Mouse (Mus musculus): ENCODE results near the gene Nup62.

Nup62 gene

DNA sequence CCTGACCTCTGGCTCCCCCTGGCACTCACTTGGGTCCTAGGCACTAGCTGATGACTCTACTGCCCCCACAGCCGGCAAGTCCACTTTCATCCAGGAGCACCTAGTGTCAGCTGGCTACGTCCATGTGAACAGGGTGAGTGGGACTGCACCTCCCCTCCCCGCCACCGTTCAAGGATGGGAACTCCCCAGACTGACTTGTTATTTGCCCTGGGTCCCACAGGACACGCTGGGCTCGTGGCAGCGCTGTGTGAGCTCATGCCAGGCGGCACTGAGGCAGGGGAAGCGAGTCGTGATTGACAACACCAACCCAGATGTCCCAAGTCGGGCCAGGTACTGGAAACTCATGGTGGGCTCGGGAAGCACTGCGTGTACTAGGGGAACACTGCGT is 45.5 kb downstream of the Nup62 start:
- CTCF ChIA-PET = interaction anchor here in 3 of 4 experiments (0.5 to 2.2 kb wide), 21 partner anchors 8 to 271 kb away, joined by 3 to 15 read pairs (median 5); partner anchors contain the start of genes Ptov1 (in 2 of the 3), Tbc1d17 (in 2 of the 3), Akt1s1 (in 1 of the 3) and Ap2a1 (in 1 of the 3)
- POLR2A ChIA-PET = interaction anchor here in 3 of 4 experiments (0.6 to 52.0 kb wide), 18 partner anchors 9 to 538 kb away, joined by 3 to 2007 read pairs (median 6); partner anchors contain the start of genes Tbc1d17 (in 3 of the 3), Akt1s1 (in 2 of the 3), Il4i1 (in 2 of the 3) and Nup62 (in 2 of the 3)

DNA sequence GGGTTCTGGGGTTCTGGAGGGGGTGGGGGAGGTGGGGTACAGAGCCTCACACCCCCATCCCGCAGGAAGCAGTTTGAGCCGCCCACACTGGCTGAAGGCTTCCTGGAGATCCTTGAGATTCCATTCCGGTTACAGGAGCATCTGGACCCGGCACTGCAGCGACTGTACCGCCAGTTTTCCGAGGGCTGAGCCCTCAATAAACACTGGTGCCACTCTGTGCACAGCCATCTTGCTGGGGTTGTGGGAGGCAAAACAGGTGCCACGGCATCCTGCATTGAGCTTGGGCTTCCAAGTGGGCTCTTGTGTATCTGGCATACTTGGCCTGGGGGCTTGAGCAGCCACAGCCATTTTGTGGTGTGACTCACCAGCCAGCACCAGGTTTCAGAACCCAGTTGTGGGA is 46.5 kb downstream of the Nup62 start:
- POLR2A ChIA-PET = interaction anchor here (0.5 to 52.0 kb wide), 7 partner anchors 11 to 934 kb away, joined by 3 to 2007 read pairs (median 4); partner anchors contain the start of genes Akt1s1 (in 2 of the 4), Tbc1d17 (in 2 of the 4), Atf5 (in 1 of the 4) and Il4i1 (in 1 of the 4)
- CTCF ChIA-PET = interaction anchor here in 2 of 4 experiments (0.6 to 0.7 kb wide), 2 partner anchors 104 to 178 kb away, joined by 3 to 5 read pairs; no protein-coding TSS in a partner anchor

DNA sequence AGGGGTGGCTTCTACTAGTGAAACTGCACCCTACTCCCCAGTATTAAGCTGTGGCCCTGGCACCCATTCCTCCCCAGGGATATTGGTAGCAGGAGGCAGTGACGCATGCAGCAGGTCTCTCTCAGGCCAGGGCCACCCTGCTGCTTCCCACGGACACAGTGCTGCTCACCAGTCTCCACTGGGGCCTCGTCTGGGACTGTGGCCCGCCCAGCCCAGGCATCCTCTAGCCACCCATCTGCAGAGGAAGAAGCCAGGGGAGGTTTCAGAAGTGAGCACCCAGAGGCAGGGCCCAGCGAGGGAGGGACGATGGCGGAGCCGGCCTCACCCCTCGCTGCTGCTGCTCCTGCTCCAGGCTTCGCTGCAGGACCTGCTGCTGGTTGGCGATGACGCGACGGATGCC is 47.3 kb downstream of the Nup62 start:
- ChIA-PET CTCF (no interaction called here), POLR2A (interaction anchor here in 3 of 4 experiments (0.6 to 52.0 kb wide), 7 partner anchors 8 to 89 kb away, joined by 3 to 2007 read pairs (median 3); partner anchors contain the start of genes Akt1s1 (in 2 of the 3), Tbc1d17 (in 2 of the 3), Atf5 (in 1 of the 3) and Il4i1 (in 1 of the 3))

DNA sequence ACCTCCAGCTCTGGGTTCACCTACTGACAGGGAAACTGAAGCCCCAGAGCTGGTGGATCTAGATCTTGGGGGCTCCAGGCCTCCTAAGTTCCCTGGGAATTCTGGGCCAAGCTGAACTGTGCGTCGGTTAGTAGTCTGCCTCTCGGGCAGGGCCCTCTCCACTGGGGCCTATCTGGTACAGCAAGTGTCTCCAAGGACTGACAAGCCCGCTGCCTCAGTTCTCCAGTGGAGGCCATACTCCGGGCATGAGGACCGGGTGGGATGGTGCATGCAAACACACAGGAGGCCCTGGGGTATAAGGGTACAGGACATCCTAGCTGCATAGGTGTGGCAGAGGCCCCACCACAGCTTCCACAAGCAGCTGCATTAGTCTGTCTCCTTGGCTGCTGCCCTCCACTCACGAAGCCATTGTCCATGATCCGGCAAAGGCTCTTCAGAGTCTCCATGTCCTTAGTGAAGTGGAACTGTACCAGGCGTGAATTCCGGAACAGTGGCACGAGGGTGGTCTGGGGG is 48.1 kb downstream of the Nup62 start:
- ChIA-PET CTCF (interaction anchor here in 1 of 4 experiments (1.6 kb wide), 1 partner anchor 15 kb away, joined by 7 read pairs; the partner anchor contains the start of genes Akt1s1 and Tbc1d17), POLR2A (interaction anchor here in 3 of 4 experiments (0.6 to 52.0 kb wide), 17 partner anchors 9 to 589 kb away, joined by 3 to 2007 read pairs (median 3); partner anchors contain the start of genes Akt1s1 (in 2 of the 3), Tbc1d17 (in 2 of the 3), Atf5 (in 1 of the 3) and Il4i1 (in 1 of the 3))

DNA sequence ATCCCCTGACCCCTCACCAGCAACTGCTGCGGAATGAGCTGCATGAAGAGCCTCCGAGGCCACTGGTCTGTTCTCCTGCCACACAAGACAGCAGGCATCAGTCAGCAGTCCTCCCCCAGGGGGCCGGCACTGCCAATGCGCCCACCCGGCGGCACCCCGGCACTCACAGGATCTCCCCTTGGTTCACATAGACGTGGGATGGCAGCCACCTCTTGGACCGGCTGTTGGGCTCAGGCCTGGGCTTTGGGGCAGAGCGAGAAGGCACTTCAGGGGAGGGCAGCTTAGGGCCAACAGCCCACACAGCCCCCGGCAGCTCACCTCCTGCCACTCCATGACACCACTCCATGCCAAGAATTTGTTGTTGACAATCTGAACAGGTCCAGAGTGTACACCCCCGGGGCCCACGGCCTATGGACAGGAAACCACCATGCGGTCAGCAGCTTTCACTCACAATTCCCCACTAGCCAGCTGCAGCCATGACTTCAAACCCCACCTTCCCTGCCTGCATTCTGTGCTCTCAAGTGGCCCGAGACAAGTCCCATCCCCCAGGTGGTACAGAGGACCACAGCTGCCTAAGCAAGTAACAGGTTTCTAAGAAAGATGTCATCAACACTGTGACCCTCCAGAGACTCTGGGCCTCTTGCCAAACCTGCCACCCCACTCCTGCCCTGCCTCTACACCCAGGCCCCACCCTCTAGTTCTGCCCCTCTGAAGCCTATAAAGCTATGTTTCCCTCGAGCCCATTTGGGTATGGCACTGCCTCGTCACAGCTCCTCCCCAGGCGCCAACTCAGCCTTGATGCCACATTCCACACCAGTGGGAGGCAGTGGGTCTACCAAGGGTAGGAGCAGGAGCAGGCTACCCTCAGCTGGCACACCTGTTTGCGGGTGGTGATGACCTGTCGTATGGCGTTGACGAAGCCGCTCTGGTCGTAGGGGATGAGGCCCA is 49.0 kb downstream of the Nup62 start:
- ChIA-PET POLR2A (interaction anchor here in 3 of 4 experiments (0.6 to 52.0 kb wide), 20 partner anchors 10 to 590 kb away, joined by 3 to 2007 read pairs (median 3); partner anchors contain the start of genes Akt1s1 (in 2 of the 3), Atf5 (in 2 of the 3), Il4i1 (in 2 of the 3) and Nup62 (in 2 of the 3)), CTCF (interaction anchor here in 1 of 4 experiments (1.6 kb wide), 1 partner anchor 16 kb away, joined by 7 read pairs; the partner anchor contains the start of genes Akt1s1 and Tbc1d17)

DNA sequence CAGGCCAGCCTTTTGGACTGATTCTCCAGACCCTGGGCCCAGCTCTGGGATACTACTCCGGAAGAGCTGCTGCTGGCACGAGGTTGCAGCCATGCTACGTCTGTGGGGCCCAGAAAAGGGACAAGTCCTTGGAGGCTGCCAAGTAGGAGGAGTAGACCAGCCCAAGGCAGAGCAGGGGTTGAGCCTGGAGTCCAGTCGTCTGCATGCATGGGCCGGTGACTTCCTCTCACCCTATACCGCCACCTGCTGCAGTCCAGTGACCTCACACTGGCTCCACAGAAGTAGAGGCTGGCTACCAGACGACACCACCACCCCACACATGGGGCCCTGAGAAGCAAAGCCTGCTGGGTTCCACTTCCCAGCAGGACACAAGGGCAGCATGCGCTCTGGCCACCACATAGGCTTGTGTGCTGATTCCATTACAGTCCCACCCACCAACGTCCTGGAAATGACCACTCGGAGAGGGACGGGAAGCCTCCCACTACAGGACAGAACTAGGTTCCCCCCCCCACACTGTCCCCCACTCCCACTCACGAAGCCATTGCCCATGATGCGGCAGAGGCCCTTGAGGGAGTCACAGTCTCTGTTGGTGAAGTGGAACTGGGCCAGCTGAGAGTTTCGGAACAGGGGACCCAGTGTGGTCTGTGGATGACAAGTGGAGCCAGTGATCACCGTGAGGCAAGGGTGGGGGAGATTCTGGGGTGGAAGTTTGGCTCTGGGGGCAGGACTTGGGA is 50.6 kb downstream of the Nup62 start:
- ChIA-PET POLR2A (interaction anchor here in 3 of 4 experiments (0.6 to 52.0 kb wide), 21 partner anchors 9 to 462 kb away, joined by 3 to 2007 read pairs (median 4); partner anchors contain the start of genes Akt1s1 (in 2 of the 3), Atf5 (in 2 of the 3), Il4i1 (in 2 of the 3) and Nup62 (in 2 of the 3)), CTCF (interaction anchor here in 1 of 4 experiments (1.0 kb wide), 1 partner anchor 216 kb away, joined by 3 read pairs; no protein-coding TSS in a partner anchor)

DNA sequence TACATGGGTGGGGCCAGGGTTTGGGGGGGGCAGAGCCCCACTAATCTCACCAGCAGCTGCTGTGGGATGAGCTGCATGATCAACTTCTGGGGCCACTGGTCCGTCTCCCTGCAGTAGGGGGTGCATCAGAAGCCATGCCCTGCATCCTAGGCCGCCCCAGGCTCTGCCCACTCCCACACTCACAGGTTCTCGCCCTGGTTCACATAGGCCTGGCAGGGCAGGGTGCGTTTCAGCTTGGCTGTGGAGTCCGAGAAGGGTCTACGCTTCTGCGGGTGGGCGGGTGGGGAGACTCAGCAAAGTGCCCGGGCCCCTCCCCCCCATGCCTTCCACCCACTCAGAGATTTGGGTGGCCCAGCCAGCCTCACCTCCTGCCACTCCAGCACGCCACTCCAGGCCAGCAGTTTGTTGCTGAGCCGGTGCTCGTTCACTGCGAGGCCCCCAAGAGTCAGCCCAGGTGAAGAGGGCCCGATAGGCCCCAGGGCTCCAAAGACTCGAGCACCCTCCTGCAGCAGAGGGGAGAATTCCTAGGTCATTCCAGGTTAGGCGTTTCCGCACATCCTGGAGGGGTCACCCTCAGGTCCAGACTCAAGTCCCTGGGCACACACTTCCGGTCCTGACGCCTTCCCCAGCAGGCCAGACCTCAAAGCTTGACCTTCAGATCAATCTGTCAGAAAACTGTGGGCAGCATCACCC is 51.3 kb downstream of the Nup62 start:
- CTCF ChIA-PET = interaction anchor here in 1 of 4 experiments (1.0 kb wide), 1 partner anchor 217 kb away, joined by 3 read pairs; no protein-coding TSS in a partner anchor
- POLR2A ChIA-PET = interaction anchor here (0.6 to 52.0 kb wide), 18 partner anchors 10 to 463 kb away, joined by 3 to 2007 read pairs (median 6); partner anchors contain the start of genes Pnkp (in 3 of the 4), Akt1s1 (in 2 of the 4), Atf5 (in 2 of the 4) and Il4i1 (in 2 of the 4)

DNA sequence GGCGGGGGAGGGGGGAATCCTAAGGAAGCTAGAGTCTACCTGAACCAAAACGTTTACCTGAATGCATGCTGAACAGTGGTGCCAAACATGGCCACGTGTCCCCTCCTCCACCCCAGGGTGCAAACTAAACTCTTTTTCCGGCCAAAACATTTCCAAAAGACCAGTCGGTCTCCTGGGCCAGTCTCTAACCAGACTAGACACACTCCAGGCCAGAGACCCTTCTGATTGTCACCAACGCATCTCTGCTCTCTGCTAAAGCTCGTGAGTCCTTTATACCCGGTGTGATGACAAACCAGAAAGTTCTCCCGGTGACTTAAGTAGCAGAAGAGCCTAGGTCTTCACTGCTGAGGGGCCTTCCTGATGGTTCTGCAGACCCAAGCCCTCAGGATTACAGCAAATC is 51.9 kb downstream of the Nup62 start:
- ChIA-PET POLR2A (interaction anchor here (0.7 to 52.0 kb wide), 21 partner anchors 8 to 159 kb away, joined by 3 to 2007 read pairs (median 6); partner anchors contain the start of genes Akt1s1 (in 3 of the 4), Tbc1d17 (in 3 of the 4), Atf5 (in 2 of the 4) and Il4i1 (in 2 of the 4)), CTCF (interaction anchor here in 1 of 4 experiments (0.7 kb wide), 1 partner anchor 108 kb away, joined by 4 read pairs; no protein-coding TSS in a partner anchor)

DNA sequence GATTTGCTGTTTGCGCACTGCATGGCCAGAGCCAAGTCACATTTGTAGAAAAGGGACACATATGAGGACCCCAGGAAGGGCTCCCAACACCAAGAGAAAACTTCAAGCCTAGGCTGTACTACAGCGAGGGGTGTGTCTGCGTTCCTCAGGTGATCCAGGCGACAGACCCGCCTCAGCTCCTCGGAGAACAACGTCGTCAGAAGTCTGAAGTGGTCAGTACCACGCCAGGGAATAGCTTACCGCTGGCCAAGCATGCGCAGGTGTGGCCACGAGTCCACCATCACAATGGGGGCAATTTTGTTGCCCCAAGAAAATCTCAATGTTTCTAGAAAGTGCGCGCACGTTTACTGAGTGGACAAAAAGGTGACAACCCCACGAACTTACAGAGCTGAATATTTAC is 52.6 kb downstream of the Nup62 start:
- ChIA-PET CTCF (interaction anchor here in 3 of 4 experiments (0.6 to 2.3 kb wide), 3 partner anchors 8 to 213 kb away, joined by 3 to 14 read pairs (median 4); no protein-coding TSS in a partner anchor), POLR2A (interaction anchor here (0.5 to 52.0 kb wide), 25 partner anchors 8 to 745 kb away, joined by 3 to 2007 read pairs (median 7); partner anchors contain the start of genes Akt1s1 (in 3 of the 4), Tbc1d17 (in 3 of the 4), Atf5 (in 2 of the 4) and Il4i1 (in 2 of the 4))

DNA sequence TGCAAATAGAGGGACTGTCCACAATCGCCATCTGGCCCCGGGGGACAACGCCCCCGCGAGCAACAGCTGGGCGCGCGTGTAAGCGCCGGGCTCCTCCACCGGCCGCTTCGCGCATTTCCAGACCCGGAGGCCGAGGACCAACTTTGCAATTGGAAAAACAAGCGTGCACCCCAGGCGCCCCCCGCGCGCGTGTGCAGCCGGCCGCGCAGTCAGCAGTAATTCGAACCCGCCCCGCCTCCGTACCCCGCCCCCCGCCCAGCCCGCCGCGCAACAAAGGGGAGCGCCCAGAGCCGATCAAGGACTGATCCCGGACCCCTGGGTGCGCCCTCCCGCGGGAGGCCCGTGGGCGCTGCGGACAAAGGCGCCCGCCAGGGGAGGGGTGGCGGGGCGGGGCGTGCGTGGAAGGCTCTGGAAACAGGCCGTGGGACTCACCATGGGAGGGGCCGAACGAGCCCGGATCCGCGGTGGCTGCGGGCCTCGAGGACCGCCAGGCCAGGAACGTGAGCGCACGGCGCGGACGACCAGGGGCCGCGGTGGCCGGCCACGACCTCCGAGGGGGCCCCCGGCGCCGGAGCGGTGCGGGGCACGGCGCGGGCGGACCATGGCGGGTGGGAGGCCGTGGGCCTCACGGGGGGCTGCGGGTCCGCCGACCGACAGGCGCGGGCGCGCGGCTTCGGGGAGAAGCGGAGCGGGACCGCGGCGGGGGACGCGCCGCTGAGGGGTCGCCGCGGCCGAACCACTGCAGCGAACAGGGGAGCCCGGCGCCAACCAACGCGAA is 53.2 kb downstream of the Nup62 start:
- ChIA-PET CTCF (interaction anchor here (0.6 to 2.7 kb wide), 15 partner anchors 8 to 996 kb away, joined by 3 to 15 read pairs (median 4); partner anchors contain the start of genes Akt1s1 (in 1 of the 4), Fuz (in 1 of the 4), Pnkp (in 1 of the 4) and Tbc1d17 (in 1 of the 4)), POLR2A (interaction anchor here (0.5 to 52.0 kb wide), 103 partner anchors 8 to 744 kb away, joined by 3 to 2007 read pairs (median 5); partner anchors contain the start of genes Akt1s1 (in 3 of the 4), Atf5 (in 3 of the 4), Fuz (in 3 of the 4) and Il4i1 (in 3 of the 4))

DNA sequence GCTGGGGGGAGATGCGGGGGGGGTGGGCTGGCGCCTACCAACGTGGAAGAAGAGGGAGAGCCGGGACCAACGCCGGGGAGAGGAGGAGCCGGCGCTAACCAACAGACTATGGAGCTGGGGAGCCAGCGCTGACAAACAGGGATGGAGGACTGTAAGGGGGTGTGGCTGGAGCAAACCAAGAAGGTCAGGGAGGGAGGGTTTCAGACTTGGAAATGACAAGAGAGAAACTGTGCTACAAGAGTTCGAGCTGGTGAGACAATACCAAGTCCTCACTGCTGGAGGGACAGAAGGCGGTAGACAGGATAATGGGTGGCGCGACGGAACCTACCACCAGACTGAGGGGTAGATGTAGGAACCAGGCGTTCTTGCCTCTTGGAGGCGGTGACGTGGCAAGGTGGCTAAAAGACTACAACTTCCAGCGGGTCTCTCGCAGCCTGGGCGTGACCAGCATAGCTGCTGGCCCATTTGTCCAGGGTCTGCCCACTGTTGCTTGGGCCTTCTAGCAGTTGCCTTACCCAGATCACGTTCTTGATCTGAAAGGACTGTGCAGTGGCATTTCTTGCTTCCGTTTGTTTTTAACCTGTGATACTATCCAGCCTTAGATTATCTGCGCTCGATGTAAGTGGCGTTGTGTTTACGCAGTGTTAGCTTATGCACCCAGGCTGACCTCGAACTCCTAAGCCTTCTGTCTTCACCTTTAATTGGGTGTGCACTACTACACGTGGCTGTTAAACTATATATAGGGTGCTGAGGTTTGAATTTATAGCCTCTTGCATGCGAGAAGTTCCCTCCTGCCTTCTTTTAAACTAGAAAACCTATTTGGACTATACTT is 54.0 kb downstream of the Nup62 start, which contains the start of gene Ptov1:
Gene Ptov1 (minus strand): TSS at position 92 of the 832 bp plus-strand sequence.
- CTCF ChIA-PET = interaction anchor here (0.6 to 2.7 kb wide), 18 partner anchors 8 to 996 kb away, joined by 3 to 15 read pairs (median 4); partner anchors contain the start of genes Akt1s1 (in 1 of the 4), Fuz (in 1 of the 4), Pnkp (in 1 of the 4) and Prmt1 (in 1 of the 4)
- POLR2A ChIA-PET = interaction anchor here (0.5 to 52.0 kb wide), 103 partner anchors 8 to 644 kb away, joined by 3 to 2007 read pairs (median 4); partner anchors contain the start of genes Akt1s1 (in 3 of the 4), Atf5 (in 3 of the 4), Fuz (in 3 of the 4) and Il4i1 (in 3 of the 4)

DNA sequence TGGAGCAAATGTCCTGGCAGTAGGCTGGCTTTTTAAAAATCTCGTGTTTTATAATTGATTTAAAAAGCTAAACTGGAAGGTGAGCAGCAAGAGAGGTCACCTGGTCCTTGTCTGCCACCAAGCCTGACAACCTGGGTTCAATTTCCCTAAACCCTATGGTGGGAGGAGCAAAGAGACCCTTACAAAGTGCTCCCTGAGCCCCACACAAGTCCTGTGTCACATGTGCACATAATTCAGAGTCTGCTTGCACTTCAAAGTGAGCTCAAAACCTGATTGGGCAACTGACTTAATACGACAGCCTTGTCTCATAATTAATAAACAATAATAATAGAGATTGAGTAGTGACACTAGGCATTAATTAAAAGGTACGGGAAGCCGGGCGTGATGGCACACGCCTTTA is 54.7 kb downstream of the Nup62 start:
- CTCF ChIA-PET = interaction anchor here in 3 of 4 experiments (0.8 to 2.7 kb wide), 11 partner anchors 10 to 343 kb away, joined by 3 to 15 read pairs (median 4); partner anchors contain the start of gene Prmt1 (in 1 of the 3)
- POLR2A ChIA-PET = interaction anchor here (0.6 to 52.0 kb wide), 65 partner anchors 9 to 491 kb away, joined by 3 to 2007 read pairs (median 7); partner anchors contain the start of genes Akt1s1 (in 3 of the 4), Atf5 (in 3 of the 4), Il4i1 (in 3 of the 4) and Med25 (in 3 of the 4)

DNA sequence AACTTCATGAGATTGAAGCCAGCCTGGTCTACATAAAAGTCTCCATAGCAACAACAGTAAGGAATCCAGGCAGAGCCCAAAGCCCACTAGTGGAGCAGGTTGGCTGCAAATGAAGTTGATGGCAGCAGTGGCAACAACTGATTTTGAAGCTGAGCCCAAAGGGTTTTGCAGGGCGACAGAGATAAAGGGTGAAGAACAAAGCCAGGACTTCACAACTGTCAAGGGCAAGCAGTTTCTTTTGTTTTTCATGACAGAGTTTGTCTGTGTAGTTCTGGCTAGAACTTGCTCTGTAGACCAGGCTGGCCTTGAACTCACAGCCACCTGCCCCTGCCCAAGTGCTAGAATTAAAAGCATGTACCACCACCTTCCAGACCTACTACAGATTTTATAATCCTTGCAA is 55.3 kb downstream of the Nup62 start:
- ChIA-PET CTCF (interaction anchor here in 3 of 4 experiments (0.6 to 2.7 kb wide), 11 partner anchors 27 to 459 kb away, joined by 3 to 10 read pairs (median 3); partner anchors contain the start of gene Prmt1 (in 1 of the 3)), POLR2A (interaction anchor here in 3 of 4 experiments (0.6 to 52.0 kb wide), 26 partner anchors 8 to 572 kb away, joined by 3 to 2007 read pairs (median 11); partner anchors contain the start of genes Akt1s1 (in 3 of the 3), Pnkp (in 3 of the 3), Tbc1d17 (in 3 of the 3) and Atf5 (in 2 of the 3))
